Mouse (Mus musculus) R1 (cell line): Measurements from ENCODE around the gene Nadsyn1.

Source experiments
- DNase-seq: peaks from one replicate; pipeline ENCODE4 v3.0.0-alpha.2; 2018; ENCODE audit warnings: low read depth, low spot score

Gene Nadsyn1

GRCm38 (mm10) chr7:143822375-143823265 lies at the start of gene Nadsyn1, which contains the start of gene Dhcr7:
Gene Nadsyn1 (minus strand): TSS chr7:143822849.
Gene Dhcr7 (plus strand): TSS chr7:143823145.
- DNase-seq, result peak; percentile 97

GRCm38 (mm10) chr7:143868874-143869273 lies 46.2 kb upstream of the Nadsyn1 start:
- DNase-seq, result no peak

- no peak for DNase-seq
Observed at GRCm38 (mm10) chr7:143866538-143866937, 43.9 kb upstream of the Nadsyn1 start, which contains the start of gene Gm498. Gene Gm498 (plus strand): TSS chr7:143866838.

GRCm38 (mm10) chr7:143848768-143849482 lies 26.3 kb upstream of the Nadsyn1 start:
- DNase-seq, result no peak

GRCm38 (mm10) chr7:143848127-143848767 lies 25.6 kb upstream of the Nadsyn1 start:
- no peak for DNase-seq

GRCm38 (mm10) chr7:143841301-143841700 lies 18.7 kb upstream of the Nadsyn1 start:
- no peak for DNase-seq

- no peak for DNase-seq
Observed at GRCm38 (mm10) chr7:143840121-143840520, 17.5 kb upstream of the Nadsyn1 start.

GRCm38 (mm10) chr7:143837705-143838358 lies 15.2 kb upstream of the Nadsyn1 start:
- DNase-seq, result no peak

GRCm38 (mm10) chr7:143834972-143835371 lies 12.3 kb upstream of the Nadsyn1 start:
- DNase-seq, result peak; percentile 11

GRCm38 (mm10) chr7:143834316-143834715 lies 11.7 kb upstream of the Nadsyn1 start:
- no peak for DNase-seq

- no peak for DNase-seq
Observed at GRCm38 (mm10) chr7:143833581-143834190, 11.0 kb upstream of the Nadsyn1 start.

- DNase-seq, result no peak
Observed at GRCm38 (mm10) chr7:143832611-143833010, 10.0 kb upstream of the Nadsyn1 start.

- peak; percentile 33 for DNase-seq
Observed at GRCm38 (mm10) chr7:143832196-143832595, 9.5 kb upstream of the Nadsyn1 start.

- no peak for DNase-seq
Observed at GRCm38 (mm10) chr7:143830399-143830798, 7.8 kb upstream of the Nadsyn1 start.

GRCm38 (mm10) chr7:143829504-143830331 lies 7.1 kb upstream of the Nadsyn1 start:
- DNase-seq, result peak; percentile 99

- DNase-seq, result no peak
Observed at GRCm38 (mm10) chr7:143826985-143827384, 4.3 kb upstream of the Nadsyn1 start.

GRCm38 (mm10) chr7:143823266-143823605 lies 587 bp upstream of the Nadsyn1 start:
- DNase-seq, result peak; percentile 26

GRCm38 (mm10) chr7:143821241-143821640 lies 1.4 kb downstream of the Nadsyn1 start:
- no peak for DNase-seq

- DNase-seq, result no peak
Observed at GRCm38 (mm10) chr7:143819201-143819600, 3.4 kb downstream of the Nadsyn1 start.

GRCm38 (mm10) chr7:143808909-143809308 lies 13.7 kb downstream of the Nadsyn1 start:
- peak; percentile 47 for DNase-seq
